Mouse (Mus musculus): ENCODE measurements at regions not wholly inside any gene's neighbourhood (a gene's known extent, or its start where the extent isn't known, plus 50 kb on each side); places are given as distances from the start of the nearest gene placed in this dataset.

- no peak overlapping the region for H3K4me3 ChIP-seq
- H3K27ac ChIP-seq = no peak overlapping the region
- DNase-seq (ENCODE audit: low spot score in 2 of 2) = no peak
- no peak for TF ChIP-seq CTCF (conservative IDR thresholded peaks at IDR 0.05)
Observed at GRCm38 (mm10) chr10:98717856-98718255, 196.3 kb upstream of the Atp2b1 start.

GRCm38 (mm10) chr10:98718706-98719105, 195.5 kb upstream of the Atp2b1 start:
- no peak overlapping the region for H3K4me3 ChIP-seq
- TF ChIP-seq CTCF (conservative IDR thresholded peaks at IDR 0.05) = no peak
- no peak for DNase-seq (ENCODE audit: low spot score in 2 of 2)

GRCm38 (mm10) chr10:98720256-98721005, 193.8 kb upstream of the Atp2b1 start:
- no peak for DNase-seq (ENCODE audit: low spot score in 2 of 2)
- no peak overlapping the region for H3K27ac ChIP-seq
- no peak for TF ChIP-seq CTCF (conservative IDR thresholded peaks at IDR 0.05)
- no peak overlapping the region for H3K4me3 ChIP-seq

More at GRCm38 (mm10) chr10:98718706-98719105, 195.5 kb upstream of the Atp2b1 start:
- H3K27ac ChIP-seq = no peak overlapping the region

DNA sequence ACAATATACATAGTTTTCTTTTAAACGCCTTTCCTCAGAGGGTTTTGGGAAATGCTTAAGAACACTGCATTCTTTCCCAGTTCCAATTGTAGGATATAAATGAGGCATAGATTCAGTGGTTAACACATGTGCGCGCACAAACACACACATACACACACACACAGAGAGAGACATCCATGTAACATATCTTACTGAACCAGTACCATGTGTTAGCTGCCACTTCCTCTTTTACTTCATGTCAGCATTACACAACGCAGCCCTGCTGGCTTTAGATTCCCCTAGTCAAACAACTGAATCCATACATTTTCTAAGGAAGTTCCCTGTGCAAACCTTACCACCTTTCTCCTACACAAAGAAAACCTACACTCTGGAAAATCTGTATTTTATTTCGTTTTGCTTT, 189.1 kb upstream of the Atp2b1 start:
- Histone ChIP-seq H3K4me3 (no peak overlapping the region), H3K27ac (no peak overlapping the region)
- DNase-seq (ENCODE audit: low spot score in 2 of 2) = no peak
- no peak for TF ChIP-seq CTCF (conservative IDR thresholded peaks at IDR 0.05)

- no peak for TF ChIP-seq CTCF (conservative IDR thresholded peaks at IDR 0.05)
- H3K4me3 ChIP-seq = no peak overlapping the region
- no peak overlapping the region for H3K27ac ChIP-seq
- no peak for DNase-seq (ENCODE audit: low spot score in 2 of 2)
Observed at GRCm38 (mm10) chr10:98727130-98727529, 187.1 kb upstream of the Atp2b1 start.

DNA sequence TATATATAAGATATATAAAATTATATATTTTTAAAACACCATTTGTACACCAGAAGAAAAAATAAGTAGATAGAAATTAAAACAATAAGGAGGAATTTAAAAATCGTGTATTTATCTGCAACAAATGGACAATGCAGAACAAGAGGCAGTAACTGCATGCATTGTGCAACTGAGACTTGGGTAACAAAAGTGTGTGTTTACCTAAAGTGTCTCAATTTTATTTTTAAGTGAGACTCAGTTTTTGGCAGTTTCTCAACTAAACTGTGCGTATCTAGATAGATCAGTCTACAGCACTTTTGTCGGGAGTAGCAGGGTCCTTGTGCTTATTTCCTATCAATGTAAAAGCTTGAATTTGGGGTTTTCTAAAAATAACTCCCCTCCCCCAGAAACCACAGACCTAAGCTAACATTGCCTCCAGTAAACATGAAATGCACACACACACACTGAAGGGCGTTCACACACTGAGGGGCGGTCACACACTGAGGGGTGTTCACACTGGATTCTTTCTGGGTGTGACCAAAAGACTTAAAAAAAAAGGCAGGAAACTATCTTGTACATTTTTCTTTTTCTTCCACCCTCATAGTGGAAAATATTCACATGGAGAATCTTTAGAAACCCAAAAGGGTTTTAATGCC, 185.7 kb upstream of the Atp2b1 start:
- TF ChIP-seq CTCF (conservative IDR thresholded peaks at IDR 0.05) = no peak
- Histone ChIP-seq H3K27ac (no peak overlapping the region), H3K4me3 (no peak overlapping the region)
- no peak for DNase-seq (ENCODE audit: low spot score in 2 of 2)

GRCm38 (mm10) chr10:98733950-98734585, 180.1 kb upstream of the Atp2b1 start:
- peak; percentile 64 to 67 for DNase-seq (ENCODE audit: low spot score in 2 of 2)
- no peak overlapping the region for H3K4me3 ChIP-seq
- H3K27ac ChIP-seq = peak overlapping the region; percentile 78
- no peak for TF ChIP-seq CTCF (conservative IDR thresholded peaks at IDR 0.05)

DNA sequence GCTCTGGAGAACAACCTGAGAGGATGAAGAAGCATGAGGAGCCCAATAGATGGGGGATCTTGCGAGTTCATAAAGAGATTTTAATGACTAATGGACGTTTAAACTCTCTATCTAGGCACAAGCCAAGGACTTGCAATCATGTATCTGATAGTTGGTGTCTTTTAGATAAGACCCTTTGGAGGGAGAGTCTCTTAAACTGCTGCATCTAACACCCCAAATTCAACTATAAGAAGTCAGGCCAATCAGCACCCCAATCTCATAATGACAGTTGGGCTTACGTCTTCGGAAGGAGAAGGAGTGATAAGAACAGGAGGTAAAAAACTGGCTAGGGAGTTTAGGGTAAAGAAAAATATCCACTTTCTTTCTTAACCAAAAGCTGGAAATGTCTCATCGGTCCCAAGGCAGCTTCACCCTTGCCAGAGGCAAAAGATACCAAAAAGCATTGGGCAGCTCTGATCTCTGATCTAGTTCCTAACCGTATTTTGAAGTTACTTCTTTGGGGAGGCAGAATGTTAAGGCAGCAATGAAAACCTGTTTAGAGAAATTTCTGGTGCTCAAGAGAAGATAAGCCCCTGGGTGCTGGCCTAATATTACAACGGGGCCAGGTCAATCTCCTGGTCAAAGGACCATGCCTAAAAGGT, 173.6 kb upstream of the Atp2b1 start:
- no peak for DNase-seq (ENCODE audit: low spot score in 2 of 2)
- Histone ChIP-seq H3K4me3 (no peak overlapping the region), H3K27ac (no peak overlapping the region)
- no peak for TF ChIP-seq CTCF (conservative IDR thresholded peaks at IDR 0.05)

- no peak for DNase-seq (ENCODE audit: low spot score in 2 of 2)
- Histone ChIP-seq H3K4me3 (no peak overlapping the region), H3K27ac (no peak overlapping the region)
- no peak for TF ChIP-seq CTCF (conservative IDR thresholded peaks at IDR 0.05)
Observed at GRCm38 (mm10) chr10:98741398-98741797, 172.8 kb upstream of the Atp2b1 start.

DNA sequence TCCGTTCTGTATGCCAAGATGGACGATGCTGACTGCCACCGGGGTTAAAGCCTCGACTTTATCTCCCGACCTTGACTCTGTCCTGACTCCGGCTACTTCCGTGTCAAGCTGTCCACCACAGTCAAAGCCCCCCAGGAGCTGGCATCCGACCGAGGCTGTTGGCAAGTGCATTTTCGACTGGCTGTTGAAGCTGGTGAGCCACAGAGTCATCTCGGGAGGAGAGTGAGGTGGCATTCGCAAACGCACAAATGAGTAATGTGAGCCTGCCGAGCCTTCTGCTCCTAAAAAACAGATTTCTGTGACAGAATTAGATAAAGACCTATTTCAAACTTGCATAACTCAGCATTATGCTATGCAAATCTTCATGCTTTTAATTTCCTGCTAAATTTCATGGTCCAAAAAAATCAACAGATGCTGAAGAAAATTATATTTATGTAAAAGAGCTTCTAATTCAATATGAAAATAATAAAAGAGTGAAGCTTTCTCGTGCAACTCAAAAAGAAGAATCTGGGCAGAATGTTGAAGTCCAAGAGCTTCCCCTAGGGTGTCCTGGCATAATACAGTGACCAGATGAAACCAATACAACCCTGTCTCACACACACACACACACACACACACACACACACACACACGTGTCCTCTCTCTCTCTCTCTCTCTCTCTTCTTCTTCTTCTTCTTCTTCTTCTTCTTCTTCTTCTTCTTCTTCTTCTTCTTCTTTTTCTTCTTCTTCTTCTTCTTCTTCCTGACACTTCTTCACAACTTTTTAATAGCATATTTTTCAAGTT, 171.2 kb upstream of the Atp2b1 start:
- DNase-seq (ENCODE audit: low spot score in 2 of 2) = peak; percentile 64 to 79
- TF ChIP-seq CTCF (conservative IDR thresholded peaks at IDR 0.05) = no peak
- H3K27ac ChIP-seq = peak overlapping the region; percentile 89
- H3K4me3 ChIP-seq = no peak overlapping the region

GRCm38 (mm10) chr10:98744246-98744645, 170.0 kb upstream of the Atp2b1 start:
- DNase-seq (ENCODE audit: low spot score in 2 of 2) = no peak
- Histone ChIP-seq H3K4me3 (no peak overlapping the region), H3K27ac (peak overlapping the region; percentile 78)
- TF ChIP-seq CTCF (conservative IDR thresholded peaks at IDR 0.05) = no peak

DNA sequence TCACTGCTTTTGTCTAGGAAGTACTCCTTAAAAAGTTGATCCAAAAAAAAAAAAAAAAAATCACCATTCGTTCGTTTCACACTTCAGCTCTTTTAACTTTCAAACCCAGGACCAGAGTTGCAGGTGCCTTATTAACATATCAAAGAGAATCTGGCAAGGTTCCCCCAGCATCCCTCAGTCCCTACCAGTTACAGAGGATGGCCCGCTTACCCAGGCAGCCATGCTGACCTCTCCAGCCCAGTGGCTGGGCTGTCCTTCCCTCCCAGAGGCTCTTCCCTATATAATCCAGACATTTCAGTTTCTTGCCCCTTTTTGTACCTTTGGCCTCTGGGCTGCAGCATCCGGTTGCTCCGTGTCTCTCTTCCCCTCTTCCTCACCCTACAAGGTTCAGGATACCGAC, 169.5 kb upstream of the Atp2b1 start:
- no peak for TF ChIP-seq CTCF (conservative IDR thresholded peaks at IDR 0.05)
- H3K4me3 ChIP-seq = no peak overlapping the region
- DNase-seq (ENCODE audit: low spot score in 2 of 2) = no peak
- peak overlapping the region; percentile 78; the same call in 1 of the 2 replicates for H3K27ac ChIP-seq
